Mouse (Mus musculus) spleen, postnatal 10 days (tissue): ENCODE data around the gene Wdr74.

ENCODE experiments used
- DNase-seq, 2 experiments: peaks; one replicate each; pipeline ENCODE4 v3.0.0; 2021 to 2022; ENCODE audit warnings: low spot score in 2 of 2

Wdr74 gene

GRCm38 (mm10) chr19:8735389-8736159, at the start of gene Wdr74:
Wdr74 (plus strand) TSS chr19:8735827.
- peak; percentile 86 to 94 for DNase-seq

GRCm38 (mm10) chr19:8691871-8692539, 43.6 kb upstream of the Wdr74 start:
- DNase-seq = no peak

GRCm38 (mm10) chr19:8692740-8693139, 42.9 kb upstream of the Wdr74 start:
- DNase-seq = no peak

- peak; percentile 56 to 81 for DNase-seq
Measured at GRCm38 (mm10) chr19:8695330-8695729, 40.3 kb upstream of the Wdr74 start.

GRCm38 (mm10) chr19:8699652-8700051, 36.0 kb upstream of the Wdr74 start:
- no peak for DNase-seq

- no peak for DNase-seq
Measured at GRCm38 (mm10) chr19:8702458-8702857, 33.2 kb upstream of the Wdr74 start.

- DNase-seq = no peak
Measured at GRCm38 (mm10) chr19:8703571-8703970, 32.1 kb upstream of the Wdr74 start.

GRCm38 (mm10) chr19:8705026-8705708, 30.5 kb upstream of the Wdr74 start:
- DNase-seq = no peak

GRCm38 (mm10) chr19:8706132-8706667, 29.4 kb upstream of the Wdr74 start:
- DNase-seq = no peak

- no peak for DNase-seq
Measured at GRCm38 (mm10) chr19:8706930-8707329, 28.7 kb upstream of the Wdr74 start.

- no peak for DNase-seq
Measured at GRCm38 (mm10) chr19:8708954-8709353, 26.7 kb upstream of the Wdr74 start.

GRCm38 (mm10) chr19:8710057-8710456, 25.6 kb upstream of the Wdr74 start:
- DNase-seq = no peak

- no peak for DNase-seq
Measured at GRCm38 (mm10) chr19:8711506-8711905, 24.1 kb upstream of the Wdr74 start.

GRCm38 (mm10) chr19:8711949-8712869, 23.4 kb upstream of the Wdr74 start:
- DNase-seq = peak in 1 of 2 experiments; percentile 47

GRCm38 (mm10) chr19:8712870-8713305, 22.7 kb upstream of the Wdr74 start:
- peak; percentile 64 to 79 for DNase-seq

- peak; percentile 96 to 98 for DNase-seq
Measured at GRCm38 (mm10) chr19:8713306-8713996, 22.2 kb upstream of the Wdr74 start.

GRCm38 (mm10) chr19:8713997-8714652, 21.5 kb upstream of the Wdr74 start:
- no peak for DNase-seq

GRCm38 (mm10) chr19:8714653-8715481, 20.8 kb upstream of the Wdr74 start:
- peak; percentile 58 to 62 for DNase-seq
